Mouse (Mus musculus) cerebellum, adult 2 months (tissue): Measurements from ENCODE around the gene Rasa3. TPM values are rescaled to one million over a fixed set of nuclear protein-coding genes. Genes with fewer than 3 reads are reported as not detected.
A peak's percentile ranks its signal among the peaks of the same experiment; 100 is the strongest.

Experiments
- DNase-seq, 2 experiments: peaks; one replicate each; pipeline ENCODE4 v3.0.0; 2021
- H3K27ac ChIP-seq: fragments of 200-500 bp; 2 replicates; pipeline ENCODE4 v1.5.1; 2012; ENCODE audit warnings: low read length, control low read depth, inconsistent platforms; ENCODE audit not compliant: insufficient read depth
- H3K27me3 ChIP-seq: fragments of 200-500 bp; 2 replicates; pipeline ENCODE4 v1.6.1; 2012; ENCODE audit warnings: inconsistent platforms, mild to moderate bottlenecking, low read length, moderate library complexity; ENCODE audit not compliant: control insufficient read depth, insufficient read depth
- H3K4me1 ChIP-seq: fragments of 200-500 bp; 2 replicates; pipeline ENCODE4 v1.6.1; 2011; ENCODE audit warnings: low read length; ENCODE audit not compliant: control insufficient read depth, insufficient read depth
- H3K4me3 ChIP-seq: fragments of 200-500 bp; replicated peaks from 2 replicates; pipeline ENCODE3; 2011; ENCODE audit warnings: mild to moderate bottlenecking, low read depth, low read length, control low read depth; ENCODE audit not compliant: insufficient read depth
- CTCF ChIP-seq: fragments of 200-500 bp; IDR thresholded peaks from 2 replicates; pipeline ENCODE4 v1.5.1; 2011; ENCODE audit warnings: low read depth, mild to moderate bottlenecking, control low read depth, low read length, moderate library complexity, borderline replicate concordance; ENCODE audit not compliant: insufficient read depth
- POLR2A ChIP-seq: fragments of 200-500 bp; IDR thresholded peaks from 2 replicates; pipeline ENCODE4 v1.6.1; 2011; ENCODE audit warnings: low read length, control low read depth, borderline replicate concordance; ENCODE audit not compliant: insufficient read depth
- WGBS: fragments of 180-500 bp; shearing (Covaris S2); methylation state at CpG from one replicate; pipeline ENCODE4 v1.1.7; 2018; 5-methylcytosine and 5-hydroxymethylcytosine counted together
- polyA plus RNA-seq: library from polyadenylated mRNA; depleted of rRNA; stranded (reverse); fragments of >200 nt; gene quantifications from 2 replicates; pipeline ENCODE4 v1.2.3, GENCODE M21; 2012

Gene Rasa3
- polyA plus RNA-seq, 1 experiment: 94.9 TPM

DNA sequence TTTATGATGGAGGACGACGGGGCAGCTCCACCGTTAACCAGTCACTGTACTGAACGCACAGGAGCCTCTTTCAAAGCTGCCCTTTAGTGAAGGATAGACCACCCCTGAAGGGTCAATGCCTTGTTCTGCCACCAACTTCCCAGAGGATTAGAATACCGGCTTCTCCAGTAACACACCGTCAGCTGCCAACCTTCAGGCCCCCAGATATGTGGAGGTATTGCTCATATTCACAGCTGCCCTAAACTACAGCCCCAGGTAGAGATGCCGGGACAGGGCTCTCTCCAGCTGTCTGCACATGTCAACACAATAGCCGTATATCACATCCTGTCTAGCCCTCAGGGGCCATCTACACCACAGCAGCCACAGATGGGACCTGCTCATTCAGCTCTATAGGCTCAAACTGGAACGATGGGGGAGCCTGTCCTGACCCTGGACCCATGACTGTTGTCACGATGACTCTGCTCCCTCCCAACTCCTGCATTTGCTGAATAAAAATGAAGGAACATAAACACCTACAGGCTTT, 34.7 kb downstream of the Rasa3 start:
- H3K27ac ChIP-seq: no peak overlapping the region
- no peak overlapping the region for H3K4me3 ChIP-seq
- 82% methylated on average over 10 of the region's 10 CpGs for WGBS
- no peaks in the 10 kb centered on the region for H3K27me3 ChIP-seq
- DNase-seq: no peak
- peaks cover 54% of the 10 kb centered on the region for H3K4me1 ChIP-seq
- TF ChIP-seq POLR2A (no peak), CTCF (no peak)

DNA sequence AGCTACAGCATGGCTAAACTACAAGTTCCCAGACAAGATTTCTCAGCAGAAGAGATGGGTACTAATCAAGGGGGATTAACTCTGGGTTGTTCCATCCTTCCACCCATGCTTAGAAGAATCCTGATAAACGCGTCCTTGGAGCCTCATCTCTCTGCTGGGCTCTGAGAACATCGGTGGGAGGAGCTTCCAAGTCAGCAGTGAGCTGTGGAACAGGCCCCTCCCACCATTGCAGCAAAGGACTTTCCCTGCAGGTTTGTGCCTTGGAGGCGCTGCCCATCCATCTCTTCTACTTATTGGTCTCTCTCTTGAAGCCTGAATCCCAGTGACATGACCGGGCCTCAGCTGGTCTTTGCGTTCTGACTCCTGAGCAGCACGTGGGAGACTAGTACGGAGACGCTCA, 36.2 kb downstream of the Rasa3 start:
- H3K4me1 ChIP-seq: peaks cover 47% of the 10 kb centered on the region
- H3K4me3 ChIP-seq: no peak overlapping the region
- 72% methylated on average over 9 of the region's 9 CpGs for WGBS
- H3K27me3 ChIP-seq: no peaks in the 10 kb centered on the region
- TF ChIP-seq CTCF: no peak
- no peak for TF ChIP-seq POLR2A
- H3K27ac ChIP-seq: no peak overlapping the region
- no peak for DNase-seq

DNA sequence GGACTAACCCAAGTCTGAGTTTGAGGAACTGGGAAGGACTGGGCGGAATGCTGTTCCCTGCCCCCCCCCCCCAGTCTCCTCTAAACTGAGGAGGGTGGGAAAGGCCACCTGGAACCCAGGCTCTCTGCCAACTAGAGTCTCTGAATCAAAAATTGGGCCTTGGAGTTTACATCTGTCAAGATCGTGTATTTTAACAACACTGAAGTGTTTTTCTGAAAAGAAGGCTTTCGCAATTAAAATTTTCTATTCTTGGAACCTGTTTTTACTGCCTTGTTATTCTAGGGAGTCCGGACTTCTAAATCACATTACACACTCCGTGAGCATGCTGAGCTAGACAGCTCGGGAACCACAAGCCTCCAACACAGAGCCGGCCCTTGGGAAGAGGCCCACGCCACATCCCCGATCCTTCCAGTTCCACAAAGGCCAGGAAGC, 36.9 kb downstream of the Rasa3 start:
- H3K27me3 ChIP-seq: no peaks in the 10 kb centered on the region
- DNase-seq: peak in 1 of 2 experiments; percentile 63
- no peak overlapping the region for H3K4me3 ChIP-seq
- H3K27ac ChIP-seq: no peak overlapping the region
- 5% methylated on average over 9 of the region's 9 CpGs for WGBS
- peaks cover 41% of the 10 kb centered on the region for H3K4me1 ChIP-seq
- TF ChIP-seq POLR2A (no peak), CTCF (no peak)

DNA sequence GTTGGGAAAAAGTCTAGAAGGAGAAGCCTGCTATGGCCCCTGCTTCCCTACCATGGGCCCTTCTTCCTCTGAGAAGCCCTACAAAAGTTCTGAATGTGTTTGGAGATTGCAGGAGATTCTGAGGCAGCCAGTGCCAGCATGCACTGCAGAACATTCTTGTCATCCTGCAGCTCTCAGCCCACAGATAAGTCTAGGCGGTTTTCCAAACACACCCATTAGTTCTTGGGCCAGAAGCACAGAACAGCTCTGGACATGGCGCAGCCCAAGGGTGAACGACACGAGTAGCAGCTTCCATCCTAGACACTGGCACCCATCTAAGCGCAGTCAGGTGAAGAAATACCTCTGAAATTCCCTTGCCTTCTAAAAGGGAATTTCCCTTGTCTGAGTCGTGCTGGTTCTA, 44.3 kb downstream of the Rasa3 start:
- Histone ChIP-seq H3K4me3 (no peak overlapping the region), H3K27me3 (no peaks in the 10 kb centered on the region; the same call in 1 of the 2 replicates), H3K4me1 (peaks cover 18% of the 10 kb centered on the region), H3K27ac (no peak overlapping the region)
- no peak for TF ChIP-seq CTCF
- DNase-seq: no peak
- WGBS: 71% methylated on average over 6 of the region's 6 CpGs

DNA sequence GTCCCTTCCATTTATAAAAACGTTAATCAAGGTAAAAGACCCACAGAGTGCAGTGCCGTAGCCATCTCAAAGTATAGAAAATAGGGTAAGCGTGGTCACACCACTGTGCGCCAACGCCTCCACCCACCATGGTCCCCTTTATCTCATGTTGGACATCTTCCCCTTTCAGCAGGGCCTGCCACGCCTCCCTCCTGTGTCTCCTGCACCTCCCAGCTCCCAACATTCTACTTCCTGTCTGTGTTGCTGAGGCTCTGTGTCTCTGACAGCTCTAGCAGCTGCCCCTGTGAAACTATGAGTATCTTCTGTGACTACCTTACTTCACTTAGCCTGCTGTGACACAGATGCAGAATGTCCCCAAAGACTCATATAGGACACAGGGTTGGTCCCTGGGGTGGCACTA, 45.1 kb downstream of the Rasa3 start:
- Histone ChIP-seq H3K4me1 (peaks cover 25% of the 10 kb centered on the region), H3K27ac (no peak overlapping the region), H3K4me3 (no peak overlapping the region), H3K27me3 (no peaks in the 10 kb centered on the region; the same call in 1 of the 2 replicates)
- TF ChIP-seq CTCF: no peak
- TF ChIP-seq POLR2A: no peak
- WGBS: 96% methylated on average over 6 of the region's 6 CpGs
- no peak for DNase-seq

DNA sequence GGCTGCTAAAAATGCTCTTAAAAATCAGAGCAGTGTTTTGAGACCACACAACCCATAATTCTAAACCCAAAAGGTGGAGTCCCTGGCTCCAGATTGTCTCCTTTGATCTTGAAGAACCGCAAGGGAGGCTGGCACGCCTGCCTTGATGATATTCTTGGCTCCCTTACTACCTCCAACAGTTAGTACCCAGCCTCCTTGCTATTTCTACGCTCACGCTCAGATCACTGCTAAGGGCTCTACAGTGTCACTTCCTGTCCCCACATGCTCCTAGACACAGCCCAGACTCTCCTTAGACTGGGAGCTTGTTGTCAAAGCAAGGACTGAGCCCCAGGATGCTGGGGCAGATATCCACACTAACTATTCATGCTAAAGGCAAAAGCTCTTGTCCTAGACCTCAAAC, 46.6 kb downstream of the Rasa3 start:
- WGBS: 18% methylated on average over 4 of the region's 4 CpGs
- Histone ChIP-seq H3K4me1 (peaks cover 34% of the 10 kb centered on the region), H3K27ac (peak overlapping the region; percentile 40; the same call in 1 of the 2 replicates), H3K27me3 (no peaks in the 10 kb centered on the region; the same call in 1 of the 2 replicates), H3K4me3 (no peak overlapping the region)
- DNase-seq: no peak
- no peak for TF ChIP-seq POLR2A
- TF ChIP-seq CTCF: no peak

DNA sequence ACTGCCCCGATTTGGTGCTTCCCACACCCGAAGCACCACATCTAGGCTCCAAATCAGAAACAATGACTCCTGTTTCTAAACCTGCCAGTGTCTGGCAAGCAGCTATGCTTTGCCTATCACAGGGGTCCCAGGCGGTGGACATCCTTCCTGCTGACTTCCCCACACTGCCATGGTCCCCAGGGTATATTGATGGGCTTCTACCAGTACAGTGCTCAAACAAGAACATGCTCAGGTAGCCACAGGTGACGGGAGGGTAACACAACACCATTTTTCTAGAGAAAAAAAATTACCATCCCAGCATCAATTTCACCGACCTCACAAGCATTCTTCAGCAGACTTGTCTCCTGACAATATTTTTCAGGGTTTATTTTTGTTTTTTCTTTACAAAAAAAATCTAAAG, 47.2 kb downstream of the Rasa3 start:
- no peak overlapping the region for H3K4me3 ChIP-seq
- no peak overlapping the region for H3K27ac ChIP-seq
- DNase-seq: no peak
- 83% methylated on average over 5 of the region's 5 CpGs for WGBS
- no peaks in the 10 kb centered on the region; the same call in 1 of the 2 replicates for H3K27me3 ChIP-seq
- no peak for TF ChIP-seq CTCF
- TF ChIP-seq POLR2A: no peak
- H3K4me1 ChIP-seq: peaks cover 39% of the 10 kb centered on the region

DNA sequence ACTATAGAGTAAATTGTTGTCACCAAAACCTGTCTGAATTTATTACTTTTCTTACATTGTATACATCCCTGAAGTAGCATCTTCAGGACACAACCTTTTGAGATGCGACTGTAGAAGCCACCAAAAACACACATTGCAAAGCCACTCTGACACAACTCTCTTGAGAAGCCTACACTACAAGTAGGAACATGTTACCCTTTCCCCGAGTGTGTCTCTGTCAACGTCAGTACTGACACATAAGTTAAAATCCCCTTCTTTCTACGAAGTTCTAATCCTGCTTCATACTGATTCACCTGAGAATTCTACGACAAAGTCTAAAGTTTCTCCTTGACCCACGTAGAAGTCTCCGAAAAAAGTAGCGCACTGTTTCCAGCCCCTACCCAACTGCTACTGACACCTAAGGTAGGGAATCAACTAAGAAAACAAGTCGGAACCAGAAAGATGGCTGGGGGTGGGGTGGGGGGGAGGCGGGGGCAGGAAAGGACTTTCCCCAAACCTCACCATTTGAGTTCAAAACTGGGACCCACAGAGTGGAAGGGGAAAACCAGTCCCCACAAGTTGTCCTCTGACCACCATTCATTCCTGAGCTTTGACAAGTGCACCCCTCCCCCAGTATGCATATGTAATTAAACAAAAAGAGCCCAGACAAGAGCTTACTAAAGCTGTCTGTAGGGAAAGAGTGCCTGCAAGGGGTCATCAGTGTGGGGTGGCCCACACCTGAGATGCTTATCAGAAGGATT, 47.9 kb downstream of the Rasa3 start:
- TF ChIP-seq POLR2A: no peak
- TF ChIP-seq CTCF: no peak
- Histone ChIP-seq H3K4me1 (peaks cover 43% of the 10 kb centered on the region), H3K27ac (no peak overlapping the region), H3K4me3 (no peak overlapping the region), H3K27me3 (no peaks in the 10 kb centered on the region; the same call in 1 of the 2 replicates)
- WGBS: 94% methylated on average over 10 of the region's 10 CpGs
- no peak for DNase-seq
